Mouse (Mus musculus) olfactory bulb, adult 2 months (tissue): ENCODE measurements at regions not wholly inside any gene's neighbourhood (a gene's known extent, or its start where the extent isn't known, plus 50 kb on each side); places are given as distances from the start of the nearest gene placed in this dataset.

Experiments
- H3K27ac ChIP-seq: fragments of 200-500 bp; 2 replicates; pipeline ENCODE4 v1.5.1; 2012; ENCODE audit warnings: low read depth, low read length; ENCODE audit not compliant: insufficient read depth
- H3K4me1 ChIP-seq: fragments of 200-500 bp; 2 replicates; pipeline ENCODE4 v1.6.1; 2012; ENCODE audit warnings: low read length; ENCODE audit not compliant: control insufficient read depth, insufficient read depth
- H3K4me3 ChIP-seq: fragments of 200-500 bp; 2 replicates; pipeline ENCODE4 v1.5.1; 2012; ENCODE audit warnings: mild to moderate bottlenecking, low read depth, low read length, moderate library complexity; ENCODE audit not compliant: insufficient read depth
- CTCF ChIP-seq: fragments of 200-500 bp; IDR thresholded peaks from 2 replicates; pipeline ENCODE4 v1.5.1; 2012; ENCODE audit warnings: low read depth, mild to moderate bottlenecking, low read length, moderate library complexity; ENCODE audit not compliant: insufficient read depth
- POLR2A ChIP-seq: fragments of 200-500 bp; IDR thresholded peaks from 2 replicates; pipeline ENCODE4 v1.6.1; 2012; ENCODE audit warnings: mild to moderate bottlenecking, low read depth, low read length, moderate library complexity; ENCODE audit not compliant: insufficient read depth
- WGBS: fragments of 180-500 bp; shearing (Covaris S2); methylation state at CpG from one replicate; pipeline ENCODE4 v1.1.7; 2018; 5-methylcytosine and 5-hydroxymethylcytosine counted together

DNA sequence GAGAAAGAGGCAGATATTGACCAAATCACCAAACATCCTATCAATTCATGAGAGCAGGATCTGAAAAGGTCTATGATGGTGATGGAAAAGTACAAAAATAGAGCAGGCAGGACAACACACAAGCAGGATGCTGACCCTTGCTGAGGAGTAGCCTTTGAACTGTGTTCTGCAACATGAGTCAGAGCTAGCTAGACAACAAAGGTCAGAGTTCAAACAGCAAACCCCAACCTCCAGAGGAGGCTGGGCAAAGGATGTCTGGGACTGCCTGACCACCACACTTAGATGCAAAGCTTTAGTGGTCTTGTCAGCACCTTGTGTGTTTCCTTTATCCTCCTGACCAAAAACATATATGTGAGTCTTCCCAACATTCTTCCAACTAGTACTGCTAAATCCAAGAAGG, 122.5 kb upstream of the Car8 start:
- TF ChIP-seq CTCF: no peak
- no peak for TF ChIP-seq POLR2A
- Histone ChIP-seq H3K4me1 (no peaks in the 10 kb centered on the region), H3K27ac (no peak overlapping the region), H3K4me3 (no peak overlapping the region)

DNA sequence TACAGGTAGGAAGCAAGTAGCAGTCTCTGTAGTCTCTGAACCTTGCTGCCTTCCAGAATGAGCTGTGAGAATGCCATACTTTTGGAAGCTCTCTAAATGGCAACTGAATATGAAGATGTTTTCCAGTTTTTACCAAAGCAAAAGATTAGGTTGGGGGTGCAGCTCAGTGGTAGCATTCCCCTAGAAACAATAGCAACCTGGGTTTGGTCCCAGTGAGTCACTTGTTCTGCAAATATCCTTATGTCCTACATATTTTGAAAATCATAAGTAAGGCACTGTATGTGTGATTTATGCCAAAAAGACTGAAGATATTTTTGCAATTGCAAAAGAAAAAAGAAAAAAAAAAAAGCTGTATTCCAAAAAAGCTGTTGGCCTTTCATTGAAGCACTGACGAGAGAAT, 118.6 kb upstream of the Car8 start:
- 91% methylated on average over 1 of the region's 1 CpGs for WGBS
- Histone ChIP-seq H3K27ac (no peak overlapping the region), H3K4me1 (no peaks in the 10 kb centered on the region), H3K4me3 (no peak overlapping the region)
- TF ChIP-seq POLR2A (no peak), CTCF (no peak)

- WGBS: 89% methylated on average over 4 of the region's 4 CpGs
- Histone ChIP-seq H3K27ac (no peak overlapping the region), H3K4me3 (no peak overlapping the region), H3K4me1 (no peaks in the 10 kb centered on the region)
- TF ChIP-seq POLR2A (no peak), CTCF (no peak)
Observed at GRCm38 (mm10) chr4:8341928-8342327, 103.1 kb upstream of the Car8 start.

- no peak overlapping the region for H3K4me3 ChIP-seq
- TF ChIP-seq POLR2A (no peak), CTCF (no peak)
- no peaks in the 10 kb centered on the region for H3K4me1 ChIP-seq
- whole genome bisulfite sequencing: 90% methylated on average over 10 of the region's 10 CpGs
- no peak overlapping the region for H3K27ac ChIP-seq
Observed at GRCm38 (mm10) chr4:8309241-8309987, 70.6 kb upstream of the Car8 start.

DNA sequence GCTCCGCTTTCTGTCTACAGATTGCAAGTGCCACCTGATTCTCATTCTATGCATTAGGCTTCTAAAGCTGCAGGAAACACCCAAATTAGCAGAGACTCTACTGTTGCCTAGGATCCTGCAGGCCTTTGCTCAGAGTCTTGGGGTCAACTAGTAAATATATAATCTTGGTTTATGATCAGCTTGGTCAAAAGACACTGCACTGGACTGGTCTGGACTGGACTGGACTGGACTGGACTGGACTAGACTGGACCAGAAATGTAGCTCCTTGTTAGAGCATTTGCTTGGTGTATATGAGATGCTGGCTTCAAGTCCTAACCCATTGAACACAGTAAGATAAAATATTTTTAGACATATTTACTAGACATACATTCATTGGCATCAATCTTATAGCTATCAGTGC, 53.7 kb upstream of the Car8 start:
- no peak overlapping the region for H3K4me3 ChIP-seq
- 100% methylated on average over 1 of the region's 1 CpGs for WGBS
- no peak overlapping the region for H3K27ac ChIP-seq
- TF ChIP-seq POLR2A (no peak), CTCF (no peak)
- H3K4me1 ChIP-seq: no peaks in the 10 kb centered on the region

- H3K4me1 ChIP-seq: no peaks in the 10 kb centered on the region
- WGBS: 24% methylated on average over 11 of the region's 11 CpGs
- no peak overlapping the region for H3K27ac ChIP-seq
- no peak overlapping the region for H3K4me3 ChIP-seq
- TF ChIP-seq POLR2A (no peak), CTCF (no peak)
Observed at GRCm38 (mm10) chr4:8291528-8292492, 53.0 kb upstream of the Car8 start.

DNA sequence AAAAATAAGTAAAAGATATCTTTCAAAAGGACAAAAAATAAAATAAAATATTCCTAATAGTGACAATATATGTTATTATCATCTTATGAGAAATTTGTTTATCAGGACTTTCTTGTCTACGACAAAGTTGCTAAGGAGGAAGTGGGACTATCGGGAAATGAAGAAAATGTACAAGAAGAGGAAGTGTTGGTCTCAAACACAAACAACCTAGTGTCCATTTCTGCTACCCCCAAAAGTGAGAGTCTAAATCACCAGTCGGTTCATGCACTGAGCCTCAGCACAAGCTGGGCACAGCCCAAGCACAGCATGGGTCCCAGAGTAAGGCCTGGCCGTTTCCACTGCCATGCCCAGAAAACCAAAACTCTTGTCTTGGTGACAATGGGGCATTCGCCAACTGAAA, 51.1 kb upstream of the Car8 start:
- 76% methylated on average over 5 of the region's 5 CpGs for whole genome bisulfite sequencing
- no peaks in the 10 kb centered on the region for H3K4me1 ChIP-seq
- no peak overlapping the region for H3K4me3 ChIP-seq
- TF ChIP-seq CTCF (no peak), POLR2A (no peak)
- H3K27ac ChIP-seq: no peak overlapping the region
